In the genomic region with DNA sequence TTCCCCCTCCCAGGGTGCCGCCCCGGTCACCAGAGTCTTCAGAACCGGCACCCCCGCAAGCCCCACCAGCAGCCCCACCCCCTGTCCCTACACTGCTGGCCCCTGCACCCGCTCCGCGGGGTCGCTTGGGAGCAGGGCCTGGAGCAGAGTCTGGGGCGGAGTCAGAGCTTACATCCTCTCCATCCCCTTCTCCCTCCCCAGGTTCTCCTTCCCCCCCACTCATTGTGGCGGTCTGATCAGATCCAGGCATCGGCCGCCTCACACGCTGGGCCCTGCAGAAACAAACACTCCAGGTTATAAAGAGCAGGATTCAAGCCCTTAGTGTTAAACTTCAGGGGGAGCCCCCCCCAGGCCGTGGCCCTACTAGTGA, we compare ENCODE assay signal across 15 mouse cellular contexts. TPM values are rescaled to one million over a fixed set of nuclear protein-coding genes. Genes with fewer than 3 reads are reported as not detected.
DNase-seq lines count a peak whose midpoint lies in the region; ATAC-seq and TF ChIP-seq lines count a peak whose summit lies in the region.
"Had no signal": no experiment of that assay in that cellular context is flagged by ENCODE, and none has a peak within 500 bp of the region (broad histone marks: within the 10 kb centered on the region; RNA-seq: fewer than 3 reads in every experiment).

No protein-coding gene starts in this region.

- TF ChIP-seq POLR2A in ES-Bruce4 (IDR thresholded peaks at IDR 0.05; ENCODE audit: insufficient read depth, low read length): no peak

- peaks cover 19% of the 10 kb centered on the region for H3K4me1 ChIP-seq in forebrain, embryonic 11.5 days (replicated peaks; ENCODE audit: control insufficient read depth, insufficient read depth, low read length)
- peaks cover 13% of the 10 kb centered on the region; the same call in 1 of the 2 replicates for H3K4me1 ChIP-seq in forebrain, postnatal 0 days (ENCODE audit: insufficient read depth)
- peaks cover 22% of the 10 kb centered on the region for H3K4me1 ChIP-seq in intestine, embryonic 14.5 days (replicated peaks; ENCODE audit: control insufficient read depth, insufficient read depth, low read length)
- H3K4me1 ChIP-seq in intestine, embryonic 15.5 days (replicated peaks): peaks cover 28% of the 10 kb centered on the region
- peaks cover 8% of the 10 kb centered on the region for H3K4me1 ChIP-seq in ES-Bruce4 (ENCODE audit: control insufficient read depth, insufficient read depth, low read length)
- peaks cover 47% of the 10 kb centered on the region for H3K4me1 ChIP-seq in embryonic facial prominence, embryonic 10.5 days

- ATAC-seq in forebrain, embryonic 11.5 days (replicated peaks; ENCODE audit: low FRiP score): no peak
- ATAC-seq in forebrain, postnatal 0 days: no peak
- no peak for ATAC-seq in intestine, embryonic 14.5 days (replicated peaks; ENCODE audit: low FRiP score, low TSS enrichment, low read depth)
- ATAC-seq in intestine, embryonic 15.5 days: no peak
- ATAC-seq: forebrain, embryonic 16.5 days; liver, postnatal 0 days had no signal

- no peak overlapping the region for H3K4me2 ChIP-seq in forebrain, embryonic 11.5 days (ENCODE audit: low read depth, low read length, severe bottlenecking)
- H3K4me2 ChIP-seq in forebrain, postnatal 0 days (ENCODE audit: low read depth): no peak overlapping the region
- no peak overlapping the region for H3K4me2 ChIP-seq in intestine, embryonic 14.5 days (ENCODE audit: low read length)
- no peak overlapping the region for H3K4me2 ChIP-seq in intestine, embryonic 15.5 days (replicated peaks)

- H3K4me3 ChIP-seq in forebrain, embryonic 11.5 days (ENCODE audit: low read depth, low read length): no peak overlapping the region
- no peak overlapping the region for H3K4me3 ChIP-seq in forebrain, postnatal 0 days (ENCODE audit: low read depth, low read length)
- H3K4me3 ChIP-seq in intestine, embryonic 14.5 days (ENCODE audit: low read depth, low read length): no peak overlapping the region
- no peak overlapping the region for H3K4me3 ChIP-seq in intestine, embryonic 15.5 days (replicated peaks)
- no peak overlapping the region for H3K4me3 ChIP-seq in ES-Bruce4 (ENCODE audit: low read depth, low read length)
- H3K4me3 ChIP-seq in embryonic facial prominence, embryonic 10.5 days: peak overlapping the region; percentile 22; the same call in 1 of the 2 replicates

- peak; percentile 55 for DNase-seq in forebrain, embryonic 11.5 days (ENCODE audit: low spot score)
- no peak for DNase-seq in forebrain, postnatal 0 days
- DNase-seq in intestine, embryonic 14.5 days (ENCODE audit: low spot score): peak; percentile 37
- no peak for DNase-seq in embryonic facial prominence, embryonic 10.5 days (ENCODE audit: low spot score)
- DNase-seq in layer of hippocampus, adult 8-10 months (ENCODE audit: low spot score in 2 of 2): no peak
- DNase-seq: adrenal gland, adult 2 months; embryo, embryonic 11 days; gastrocnemius, postnatal 10 days; kidney, adult 8-10 months; liver; liver, postnatal 0 days; lung, postnatal 36 days had no signal

- TF ChIP-seq EP300 in ES-Bruce4 (IDR thresholded peaks at IDR 0.05; ENCODE audit: insufficient read depth, low read depth, low read length): no peak

- H3K27ac ChIP-seq in forebrain, embryonic 11.5 days (ENCODE audit: low read depth, low read length): no peak overlapping the region
- no peak overlapping the region for H3K27ac ChIP-seq in forebrain, postnatal 0 days (ENCODE audit: low read depth, low read length)
- H3K27ac ChIP-seq in intestine, embryonic 14.5 days (ENCODE audit: low read depth): no peak overlapping the region
- H3K27ac ChIP-seq in intestine, embryonic 15.5 days: no peak overlapping the region
- H3K27ac ChIP-seq in ES-Bruce4 (ENCODE audit: insufficient read depth, low read length): no peak overlapping the region
- H3K27ac ChIP-seq in embryonic facial prominence, embryonic 10.5 days (replicated peaks): 0 out of 2 replicates have a peak overlapping the region, but pooled peaks have one; percentile 40

- peaks cover 22% of the 10 kb centered on the region for H3K36me3 ChIP-seq in forebrain, embryonic 11.5 days (ENCODE audit: control insufficient read depth, insufficient read depth, low read length)
- peaks cover 18% of the 10 kb centered on the region; the same call in 1 of the 2 replicates for H3K36me3 ChIP-seq in forebrain, postnatal 0 days (ENCODE audit: insufficient read depth)
- peaks cover 19% of the 10 kb centered on the region for H3K36me3 ChIP-seq in intestine, embryonic 14.5 days (ENCODE audit: control insufficient read depth, insufficient read depth, low read length)
- peaks cover 15% of the 10 kb centered on the region for H3K36me3 ChIP-seq in intestine, embryonic 15.5 days
- no peaks in the 10 kb centered on the region for H3K36me3 ChIP-seq in ES-Bruce4 (ENCODE audit: control insufficient read depth, insufficient read depth, low read length, poor library complexity, severe bottlenecking)
- peaks cover 46% of the 10 kb centered on the region for H3K36me3 ChIP-seq in embryonic facial prominence, embryonic 10.5 days (replicated peaks)

- 94% methylated on average over 14 of the region's 14 CpGs for WGBS in forebrain, embryonic 11.5 days
- 92% methylated on average over 14 of the region's 14 CpGs for WGBS in forebrain, postnatal 0 days
- WGBS in intestine, embryonic 14.5 days: 93% methylated on average over 14 of the region's 14 CpGs
- WGBS in intestine, embryonic 15.5 days: 90% methylated on average over 14 of the region's 14 CpGs
- 94% methylated on average over 14 of the region's 14 CpGs for WGBS in embryonic facial prominence, embryonic 10.5 days

- H3K9me3 ChIP-seq in forebrain, embryonic 11.5 days (ENCODE audit: control insufficient read depth, low read length): peaks cover 6% of the 10 kb centered on the region; the same call in 1 of the 2 replicates
- no peaks in the 10 kb centered on the region for H3K9me3 ChIP-seq in forebrain, postnatal 0 days (ENCODE audit: low read length)
- H3K9me3 ChIP-seq in intestine, embryonic 14.5 days (ENCODE audit: control insufficient read depth, low read length): 0 out of 2 replicates have a peak, but pooled peaks cover 2% of the 10 kb centered on the region
- H3K9me3 ChIP-seq in intestine, embryonic 15.5 days: no peaks in the 10 kb centered on the region
- peaks cover 19% of the 10 kb centered on the region for H3K9me3 ChIP-seq in ES-Bruce4 (replicated peaks; ENCODE audit: control insufficient read depth, insufficient read depth, low read length, poor library complexity, severe bottlenecking)
- peaks cover 24% of the 10 kb centered on the region for H3K9me3 ChIP-seq in embryonic facial prominence, embryonic 10.5 days

- no peak overlapping the region for H3K9ac ChIP-seq in forebrain, embryonic 11.5 days (ENCODE audit: low read length)
- H3K9ac ChIP-seq in forebrain, postnatal 0 days: no peak overlapping the region
- H3K9ac ChIP-seq in intestine, embryonic 14.5 days (ENCODE audit: low read length): no peak overlapping the region
- H3K9ac ChIP-seq in intestine, embryonic 15.5 days: no peak overlapping the region
- H3K9ac ChIP-seq in ES-Bruce4 (ENCODE audit: low read depth, poor library complexity, severe bottlenecking): peak overlapping the region; percentile 50; the same call in 1 of the 2 replicates
- H3K9ac ChIP-seq: liver, postnatal 0 days had no signal

- no peak for TF ChIP-seq CTCF in forebrain, postnatal 0 days (IDR thresholded peaks at IDR 0.05; ENCODE audit: low read depth)
- TF ChIP-seq CTCF in ES-Bruce4 (IDR thresholded peaks at IDR 0.05; ENCODE audit: low read depth, low read length): no peak

- H3K27me3 ChIP-seq in forebrain, embryonic 11.5 days (ENCODE audit: control insufficient read depth, insufficient read depth, low read length): no peaks in the 10 kb centered on the region
- no peaks in the 10 kb centered on the region for H3K27me3 ChIP-seq in forebrain, postnatal 0 days (ENCODE audit: insufficient read depth, low read length)
- no peaks in the 10 kb centered on the region for H3K27me3 ChIP-seq in intestine, embryonic 14.5 days (replicated peaks; ENCODE audit: control insufficient read depth, insufficient read depth, low read length)
- no peaks in the 10 kb centered on the region for H3K27me3 ChIP-seq in intestine, embryonic 15.5 days (replicated peaks)
- H3K27me3 ChIP-seq in ES-Bruce4 (ENCODE audit: control insufficient read depth, insufficient read depth, low read length, poor library complexity, severe bottlenecking): no peaks in the 10 kb centered on the region
- H3K27me3 ChIP-seq in embryonic facial prominence, embryonic 10.5 days (replicated peaks; ENCODE audit: low read depth, poor library complexity, severe bottlenecking): no peaks in the 10 kb centered on the region

RNA-seq across cellular contexts. Expression of a gene that starts 2.1 kb away (rescaled TPM):
- polyA plus RNA-seq in forebrain, embryonic 11.5 days (2014; fragmentation: Nextera tagmentation; extraction: Ambion mirVana): 7.5 and 8.3 TPM in 2 replicates
- 20.7 and 21.4 TPM in 2 replicates for total RNA-seq in forebrain, postnatal 0 days (2014; rRNA removed)
- 15.7 and 19.0 TPM in 2 replicates for polyA plus RNA-seq in forebrain, postnatal 0 days (2015; fragmentation: Nextera tagmentation; extraction: Ambion mirVana)
- polyA plus RNA-seq in intestine, embryonic 14.5 days (2014; fragmentation: Nextera tagmentation; extraction: Ambion mirVana): 4.4 and 5.9 TPM in 2 replicates
- 16.8 and 18.2 TPM in 2 replicates for polyA plus RNA-seq in intestine, embryonic 15.5 days (2015; fragmentation: Nextera tagmentation; extraction: Ambion mirVana)
- polyA plus RNA-seq in ES-Bruce4 (2011; ENCODE audit: insufficient read depth, insufficient read length, low read depth, missing spikeins): 8.1 and 11.4 TPM in 2 replicates
- 11.0 and 11.6 TPM in 2 replicates for polyA plus RNA-seq in embryonic facial prominence, embryonic 10.5 days (2016; fragmentation: Nextera tagmentation; extraction: Ambion mirVana)
- total RNA-seq in layer of hippocampus, adult 8-10 months (2022): 10 to 100 TPM; 34.8 to 44.1 (median 42.7) TPM

RNA-seq across cellular contexts. Expression of a gene that starts 5.5 kb away (rescaled TPM):
- polyA plus RNA-seq in forebrain, embryonic 11.5 days (2014; fragmentation: Nextera tagmentation; extraction: Ambion mirVana): 81.7 and 101 TPM in 2 replicates
- total RNA-seq in forebrain, postnatal 0 days (2014; rRNA removed): 39.1 and 58.0 TPM in 2 replicates
- 54.6 and 55.7 TPM in 2 replicates for polyA plus RNA-seq in forebrain, postnatal 0 days (2015; fragmentation: Nextera tagmentation; extraction: Ambion mirVana)
- 49.7 and 53.6 TPM in 2 replicates for polyA plus RNA-seq in intestine, embryonic 14.5 days (2014; fragmentation: Nextera tagmentation; extraction: Ambion mirVana)
- polyA plus RNA-seq in intestine, embryonic 15.5 days (2015; fragmentation: Nextera tagmentation; extraction: Ambion mirVana): 51.5 and 60.9 TPM in 2 replicates
- polyA plus RNA-seq in ES-Bruce4 (2011; ENCODE audit: insufficient read depth, insufficient read length, low read depth, missing spikeins): 19.0 and 26.1 TPM in 2 replicates
- 41.4 and 44.8 TPM in 2 replicates for polyA plus RNA-seq in embryonic facial prominence, embryonic 10.5 days (2016; fragmentation: Nextera tagmentation; extraction: Ambion mirVana)
- 10 to 100 TPM; 57.9 to 62.2 (median 58.3) TPM for total RNA-seq in layer of hippocampus, adult 8-10 months (2022)

RNA-seq across cellular contexts. Expression of a gene that starts 9.1 kb away (rescaled TPM):
- polyA plus RNA-seq in forebrain, embryonic 11.5 days (2014; fragmentation: Nextera tagmentation; extraction: Ambion mirVana): 99.6 and 104 TPM in 2 replicates
- 126 and 161 TPM in 2 replicates for total RNA-seq in forebrain, postnatal 0 days (2014; rRNA removed)
- 124 and 138 TPM in 2 replicates for polyA plus RNA-seq in forebrain, postnatal 0 days (2015; fragmentation: Nextera tagmentation; extraction: Ambion mirVana)
- polyA plus RNA-seq in intestine, embryonic 14.5 days (2014; fragmentation: Nextera tagmentation; extraction: Ambion mirVana): 86.4 and 89.5 TPM in 2 replicates
- polyA plus RNA-seq in intestine, embryonic 15.5 days (2015; fragmentation: Nextera tagmentation; extraction: Ambion mirVana): 151 and 172 TPM in 2 replicates
- 57.2 and 68.8 TPM in 2 replicates for polyA plus RNA-seq in ES-Bruce4 (2011; ENCODE audit: insufficient read depth, insufficient read length, low read depth, missing spikeins)
- 167 and 177 TPM in 2 replicates for polyA plus RNA-seq in embryonic facial prominence, embryonic 10.5 days (2016; fragmentation: Nextera tagmentation; extraction: Ambion mirVana)
- total RNA-seq in layer of hippocampus, adult 8-10 months (2022): 100 to 1,000 TPM in 1 of 4 experiments, 10 to 100 TPM in 3; 77.1 to 106 (median 92.6) TPM

RNA-seq across cellular contexts. Expression of a gene that starts 9.2 kb away (rescaled TPM):
- 32.8 and 40.3 TPM in 2 replicates for polyA plus RNA-seq in forebrain, embryonic 11.5 days (2014; fragmentation: Nextera tagmentation; extraction: Ambion mirVana)
- total RNA-seq in forebrain, postnatal 0 days (2014; rRNA removed): 56.2 and 60.8 TPM in 2 replicates
- polyA plus RNA-seq in forebrain, postnatal 0 days (2015; fragmentation: Nextera tagmentation; extraction: Ambion mirVana): 58.1 and 58.4 TPM in 2 replicates
- polyA plus RNA-seq in intestine, embryonic 14.5 days (2014; fragmentation: Nextera tagmentation; extraction: Ambion mirVana): 21.5 and 28.5 TPM in 2 replicates
- polyA plus RNA-seq in intestine, embryonic 15.5 days (2015; fragmentation: Nextera tagmentation; extraction: Ambion mirVana): 41.8 and 45.0 TPM in 2 replicates
- polyA plus RNA-seq in ES-Bruce4 (2011; ENCODE audit: insufficient read depth, insufficient read length, low read depth, missing spikeins): 37.7 and 38.2 TPM in 2 replicates
- 44.7 and 47.9 TPM in 2 replicates for polyA plus RNA-seq in embryonic facial prominence, embryonic 10.5 days (2016; fragmentation: Nextera tagmentation; extraction: Ambion mirVana)
- total RNA-seq in layer of hippocampus, adult 8-10 months (2022): 10 to 100 TPM; 70.8 to 85.4 (median 78.0) TPM

RNA-seq across cellular contexts. Expression of a gene that starts 16.8 kb away (rescaled TPM):
- polyA plus RNA-seq in forebrain, embryonic 11.5 days (2014; fragmentation: Nextera tagmentation; extraction: Ambion mirVana): 1.3 and 1.7 TPM in 2 replicates
- 10.2 and 28.0 TPM in 2 replicates for total RNA-seq in forebrain, postnatal 0 days (2014; rRNA removed)
- 1.2 and 2.1 TPM in 2 replicates for polyA plus RNA-seq in forebrain, postnatal 0 days (2015; fragmentation: Nextera tagmentation; extraction: Ambion mirVana)
- 0.44 and 0.66 TPM in 2 replicates for polyA plus RNA-seq in intestine, embryonic 14.5 days (2014; fragmentation: Nextera tagmentation; extraction: Ambion mirVana)
- 0.90 and 1.0 TPM in 2 replicates for polyA plus RNA-seq in intestine, embryonic 15.5 days (2015; fragmentation: Nextera tagmentation; extraction: Ambion mirVana)
- polyA plus RNA-seq in ES-Bruce4 (2011; ENCODE audit: insufficient read depth, insufficient read length, low read depth, missing spikeins): 0.82 and 0.85 TPM in 2 replicates
- 1.0 and 1.2 TPM in 2 replicates for polyA plus RNA-seq in embryonic facial prominence, embryonic 10.5 days (2016; fragmentation: Nextera tagmentation; extraction: Ambion mirVana)
- total RNA-seq in layer of hippocampus, adult 8-10 months (2022): 10 to 100 TPM; 22.6 to 30.2 (median 27.5) TPM

Comparison
In these comparisons a context has a peak if more than half of its experiments do, and no peak if none do; other contexts are left out.
1. DNase-seq: peak in forebrain, embryonic 11.5 days (single experiment) and intestine, embryonic 14.5 days (single experiment); none in forebrain, postnatal 0 days (single experiment), embryonic facial prominence, embryonic 10.5 days (single experiment) and layer of hippocampus, adult 8-10 months (0 of 2).